Mouse (Mus musculus): ENCODE data around the gene Slc15a5. TPM values are rescaled to one million over a fixed set of nuclear protein-coding genes. Genes with fewer than 3 reads are reported as not detected.

The Slc15a5 gene
- polyA plus RNA-seq, 1 experiment from 2014 or later: not detected

DNA sequence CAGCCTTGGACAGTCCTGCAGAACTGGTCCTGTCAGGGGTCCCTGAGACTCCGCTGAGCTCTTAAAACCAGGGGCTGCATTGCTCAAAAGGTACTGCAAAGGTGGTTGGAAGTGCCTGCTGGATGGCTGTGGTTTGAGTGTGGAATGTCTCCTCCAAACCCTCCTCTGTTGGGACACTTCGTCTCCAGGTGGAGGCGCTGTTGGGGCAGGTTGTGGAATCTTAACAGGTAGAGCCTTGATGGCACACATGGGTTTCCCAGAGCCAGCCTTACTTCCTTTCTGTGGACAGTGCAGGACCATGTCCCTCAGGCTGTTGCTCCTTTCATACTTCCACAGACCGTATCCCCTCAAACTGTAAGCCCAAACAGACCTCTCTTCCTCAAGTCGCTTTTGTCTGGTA is 36.8 kb downstream of the Slc15a5 start:
- DNase-seq (ENCODE audit: low spot score): no peak
- H3K4me3 ChIP-seq: no peak overlapping the region
- no peak overlapping the region for H3K27ac ChIP-seq
- H3K4me1 ChIP-seq: no peaks in the 10 kb centered on the region
- no peaks in the 10 kb centered on the region for H3K9me3 ChIP-seq
- WGBS: 86% methylated on average over 5 of the region's 5 CpGs
- H3K27me3 ChIP-seq (ENCODE audit: insufficient read depth, poor library complexity, severe bottlenecking): no peaks in the 10 kb centered on the region
- H3K36me3 ChIP-seq: no peaks in the 10 kb centered on the region

DNA sequence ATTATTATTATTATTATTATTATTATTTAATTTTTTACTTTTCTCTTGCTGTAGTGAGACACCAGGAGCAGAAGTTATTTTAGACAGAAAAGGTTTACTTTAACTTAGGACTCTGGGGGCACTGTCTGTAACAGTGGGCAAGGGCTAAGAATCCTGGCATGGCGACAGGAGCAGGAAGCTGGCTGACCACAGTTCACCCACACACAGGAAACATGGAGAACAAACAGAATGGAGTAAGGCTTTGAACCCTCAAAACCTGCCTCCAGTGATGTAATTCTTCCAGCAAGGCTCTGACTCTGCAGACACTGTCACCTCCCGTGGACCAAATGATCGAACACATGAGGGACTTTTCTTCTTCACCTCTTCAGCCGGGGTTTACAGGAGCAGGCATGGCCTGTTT is 37.9 kb downstream of the Slc15a5 start:
- DNase-seq (ENCODE audit: low spot score): no peak
- H3K27me3 ChIP-seq (ENCODE audit: insufficient read depth, poor library complexity, severe bottlenecking): no peaks in the 10 kb centered on the region
- WGBS: 90% methylated on average over 4 of the region's 4 CpGs
- no peaks in the 10 kb centered on the region for H3K4me1 ChIP-seq
- no peaks in the 10 kb centered on the region for H3K9me3 ChIP-seq
- no peaks in the 10 kb centered on the region for H3K36me3 ChIP-seq
- H3K27ac ChIP-seq: no peak overlapping the region
- no peak overlapping the region for H3K4me3 ChIP-seq

DNA sequence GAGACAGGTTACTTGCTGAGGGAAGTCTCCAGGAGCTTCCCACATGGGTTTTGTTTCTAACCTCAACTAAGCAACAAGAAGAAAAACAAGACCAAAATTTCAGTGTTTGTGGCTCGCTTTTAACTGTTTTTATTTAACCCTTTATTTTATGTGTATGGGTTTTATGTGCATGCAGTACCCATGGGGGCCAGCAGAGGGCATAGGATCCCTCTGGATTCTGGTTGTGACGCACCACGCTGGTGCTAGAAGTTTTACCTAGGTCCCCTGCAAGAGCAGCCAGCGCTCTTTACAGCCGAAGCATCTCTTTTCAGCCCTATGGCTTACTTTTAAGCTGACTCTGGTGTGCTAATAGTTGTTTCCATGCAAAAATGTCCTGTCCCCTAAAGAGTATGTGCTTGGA is 42.1 kb downstream of the Slc15a5 start:
- Histone ChIP-seq H3K36me3 (no peaks in the 10 kb centered on the region), H3K9me3 (no peaks in the 10 kb centered on the region), H3K27me3 (ENCODE audit: insufficient read depth, poor library complexity, severe bottlenecking) (no peaks in the 10 kb centered on the region), H3K27ac (no peak overlapping the region), H3K4me3 (no peak overlapping the region), H3K4me1 (no peaks in the 10 kb centered on the region)
- WGBS: 83% methylated on average over 5 of the region's 5 CpGs
- no peak for DNase-seq (ENCODE audit: low spot score)

DNA sequence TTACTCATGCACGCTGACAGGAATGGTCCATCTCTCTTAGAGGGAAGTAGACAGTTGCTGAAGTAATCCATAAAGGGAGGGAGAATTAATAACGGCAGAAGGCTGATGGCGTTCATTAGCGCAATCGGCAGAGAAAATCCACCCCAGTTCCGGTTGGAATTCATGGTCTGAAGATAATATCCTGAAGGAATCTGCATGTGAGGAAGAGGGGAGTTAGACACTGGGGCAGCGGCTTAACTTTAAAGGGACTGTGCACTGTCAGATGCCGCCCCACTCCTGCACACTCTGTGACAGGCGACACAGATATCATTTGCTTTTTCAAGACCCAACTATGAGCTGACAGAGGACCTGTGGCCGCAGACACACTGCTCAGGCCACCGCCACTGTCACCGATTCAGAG is 42.8 kb downstream of the Slc15a5 start:
- Histone ChIP-seq H3K36me3 (no peaks in the 10 kb centered on the region), H3K4me3 (no peak overlapping the region), H3K9me3 (no peaks in the 10 kb centered on the region), H3K27ac (no peak overlapping the region), H3K4me1 (no peaks in the 10 kb centered on the region), H3K27me3 (ENCODE audit: insufficient read depth, poor library complexity, severe bottlenecking) (no peaks in the 10 kb centered on the region)
- 77% methylated on average over 12 of the region's 12 CpGs for WGBS
- DNase-seq (ENCODE audit: low spot score): no peak

GRCm38 (mm10) chr6:138016898-138017297 is 62.8 kb downstream of the Slc15a5 start:
- H3K9me3 ChIP-seq: no peaks in the 10 kb centered on the region
- no peak overlapping the region for H3K4me3 ChIP-seq
- no peaks in the 10 kb centered on the region for H3K27me3 ChIP-seq (ENCODE audit: insufficient read depth, poor library complexity, severe bottlenecking)
- DNase-seq (ENCODE audit: low spot score): no peak
- H3K36me3 ChIP-seq: no peaks in the 10 kb centered on the region
- no peaks in the 10 kb centered on the region for H3K4me1 ChIP-seq
- no peak overlapping the region for H3K27ac ChIP-seq

GRCm38 (mm10) chr6:138014976-138015674 is 64.6 kb downstream of the Slc15a5 start:
- Histone ChIP-seq H3K27ac (no peak overlapping the region), H3K36me3 (no peaks in the 10 kb centered on the region), H3K4me1 (no peaks in the 10 kb centered on the region), H3K27me3 (ENCODE audit: insufficient read depth, poor library complexity, severe bottlenecking) (no peaks in the 10 kb centered on the region), H3K4me3 (no peak overlapping the region), H3K9me3 (no peaks in the 10 kb centered on the region)
- WGBS: 83% methylated on average over 16 of the region's 16 CpGs
- DNase-seq (ENCODE audit: low spot score): no peak

GRCm38 (mm10) chr6:138011955-138012354 is 67.8 kb downstream of the Slc15a5 start:
- H3K36me3 ChIP-seq: no peaks in the 10 kb centered on the region
- H3K9me3 ChIP-seq: no peaks in the 10 kb centered on the region
- H3K4me3 ChIP-seq: no peak overlapping the region
- no peak for DNase-seq (ENCODE audit: low spot score)
- H3K27me3 ChIP-seq (ENCODE audit: insufficient read depth, poor library complexity, severe bottlenecking): no peaks in the 10 kb centered on the region
- WGBS: 91% methylated on average over 6 of the region's 6 CpGs
- no peak overlapping the region for H3K27ac ChIP-seq
- H3K4me1 ChIP-seq: no peaks in the 10 kb centered on the region

DNA sequence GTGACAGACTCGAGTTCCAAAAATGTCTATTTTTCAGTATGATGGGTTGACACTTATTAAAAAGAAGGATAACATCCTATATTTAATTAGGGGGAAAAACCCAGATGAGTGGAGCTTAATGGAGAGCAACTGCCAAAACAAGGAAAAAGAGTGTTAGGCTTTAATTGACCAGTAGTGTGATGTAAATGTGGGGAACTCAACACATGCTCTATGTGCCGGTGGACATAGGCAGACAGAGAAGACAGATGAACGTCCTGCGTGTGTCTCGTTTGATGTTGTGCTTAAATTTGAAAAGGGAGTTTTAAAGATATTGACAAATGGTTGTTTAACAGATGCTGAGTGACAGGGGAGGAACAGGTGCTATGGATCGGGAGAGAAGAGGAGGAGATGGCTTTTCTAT is 72.0 kb downstream of the Slc15a5 start:
- H3K9me3 ChIP-seq: no peaks in the 10 kb centered on the region
- H3K36me3 ChIP-seq: no peaks in the 10 kb centered on the region
- no peaks in the 10 kb centered on the region for H3K27me3 ChIP-seq (ENCODE audit: insufficient read depth, poor library complexity, severe bottlenecking)
- DNase-seq (ENCODE audit: low spot score): no peak
- no peaks in the 10 kb centered on the region for H3K4me1 ChIP-seq
- no peak overlapping the region for H3K27ac ChIP-seq
- WGBS: 78% methylated on average over 6 of the region's 6 CpGs
- H3K4me3 ChIP-seq: no peak overlapping the region

DNA sequence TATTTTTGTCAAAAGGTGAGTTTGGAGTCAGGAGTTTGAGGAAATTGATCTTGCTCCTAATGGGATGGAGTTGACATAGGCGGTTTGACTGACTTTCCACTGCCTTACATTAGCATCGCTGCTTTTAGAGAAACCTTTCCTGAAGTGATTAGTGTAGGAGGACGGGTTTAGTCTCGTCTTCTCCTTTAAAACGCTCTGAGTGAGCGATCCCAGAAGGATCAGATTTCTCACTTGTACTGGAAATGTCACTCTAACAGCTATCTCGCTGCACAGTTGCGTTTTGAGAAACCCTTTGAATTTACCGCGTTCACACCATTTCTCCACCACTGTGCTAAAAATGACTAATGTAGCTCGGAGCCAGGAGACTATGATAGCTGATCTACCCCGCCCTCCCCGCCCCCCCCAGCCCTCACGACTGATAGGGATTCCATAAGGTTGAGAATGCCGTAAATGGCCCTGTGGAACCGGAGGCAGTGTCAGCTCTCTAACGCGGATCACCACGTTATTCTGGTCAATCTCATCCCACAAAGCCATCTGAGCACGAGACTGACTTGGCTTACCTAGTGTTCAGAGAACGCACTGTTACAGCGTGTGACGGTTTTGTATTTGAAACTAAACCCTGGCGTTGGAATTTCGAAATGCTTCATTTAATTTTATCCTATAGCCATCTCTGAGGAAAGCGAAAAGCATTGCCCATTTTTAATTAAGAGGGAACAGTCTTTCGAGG is 73.0 kb downstream of the Slc15a5 start:
- H3K36me3 ChIP-seq: no peaks in the 10 kb centered on the region
- H3K9me3 ChIP-seq: no peaks in the 10 kb centered on the region
- no peak for DNase-seq (ENCODE audit: low spot score)
- no peaks in the 10 kb centered on the region for H3K4me1 ChIP-seq
- H3K27me3 ChIP-seq (ENCODE audit: insufficient read depth, poor library complexity, severe bottlenecking): no peaks in the 10 kb centered on the region
- no peak overlapping the region for H3K27ac ChIP-seq
- H3K4me3 ChIP-seq: no peak overlapping the region
- 73% methylated on average over 27 of the region's 27 CpGs for WGBS

DNA sequence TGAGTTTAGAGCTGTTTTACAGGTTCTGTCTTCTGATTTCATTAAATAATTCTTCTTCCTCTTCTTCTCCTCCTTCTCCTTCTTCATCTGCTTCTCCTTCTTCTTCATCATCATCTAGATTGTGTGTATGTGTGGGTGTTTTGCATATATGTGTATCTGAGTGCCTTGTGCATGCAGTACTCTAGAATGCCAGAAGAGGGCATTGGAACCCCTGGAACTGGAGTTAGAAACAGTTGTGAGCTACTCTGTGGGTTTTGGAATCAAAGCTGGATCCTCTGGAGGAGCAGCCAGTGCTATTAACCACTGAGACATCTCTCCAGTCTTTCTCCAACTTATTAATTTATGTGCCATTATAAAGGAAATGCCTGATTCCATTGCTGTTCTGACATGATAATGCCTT is 89.9 kb downstream of the Slc15a5 start:
- no peak for DNase-seq (ENCODE audit: low spot score)

DNA sequence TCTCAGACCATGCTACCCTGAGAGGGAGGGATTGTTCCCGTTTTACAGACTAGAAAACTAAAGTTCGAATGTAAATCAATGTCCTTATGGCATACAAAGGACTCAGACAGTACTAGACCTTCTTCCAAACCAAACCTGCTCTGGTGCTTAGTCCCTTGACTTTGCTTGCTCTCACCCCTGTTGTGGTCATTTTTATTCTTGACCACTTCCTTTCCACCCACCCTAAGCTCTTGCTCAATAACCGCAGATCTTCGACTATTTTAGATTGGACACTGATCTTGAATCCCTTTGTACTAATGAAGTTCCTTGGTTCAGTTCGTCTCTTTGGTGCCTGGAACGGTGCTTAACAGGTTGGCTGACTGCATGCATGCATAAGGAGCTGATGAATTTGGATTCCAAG is 94.5 kb downstream of the Slc15a5 start:
- Histone ChIP-seq H3K36me3 (no peaks in the 10 kb centered on the region), H3K4me3 (no peak overlapping the region), H3K9me3 (no peaks in the 10 kb centered on the region), H3K27ac (no peak overlapping the region), H3K27me3 (ENCODE audit: insufficient read depth, poor library complexity, severe bottlenecking) (no peaks in the 10 kb centered on the region), H3K4me1 (no peaks in the 10 kb centered on the region)
- 88% methylated on average over 6 of the region's 6 CpGs for WGBS
- DNase-seq (ENCODE audit: low spot score): no peak

More for the DNA sequence above, 89.9 kb downstream of the Slc15a5 start:
- Histone ChIP-seq H3K4me3 (no peak overlapping the region), H3K27me3 (ENCODE audit: insufficient read depth, poor library complexity, severe bottlenecking) (no peaks in the 10 kb centered on the region), H3K27ac (no peak overlapping the region), H3K4me1 (no peaks in the 10 kb centered on the region), H3K36me3 (no peaks in the 10 kb centered on the region), H3K9me3 (no peaks in the 10 kb centered on the region)

GRCm38 (mm10) chr6:137982195-137982737 is 97.5 kb downstream of the Slc15a5 start:
- Histone ChIP-seq H3K36me3 (no peaks in the 10 kb centered on the region), H3K27me3 (ENCODE audit: insufficient read depth, poor library complexity, severe bottlenecking) (no peaks in the 10 kb centered on the region), H3K4me1 (no peaks in the 10 kb centered on the region), H3K9me3 (no peaks in the 10 kb centered on the region), H3K4me3 (no peak overlapping the region), H3K27ac (no peak overlapping the region)
- no peak for DNase-seq (ENCODE audit: low spot score)
- 62% methylated on average over 19 of the region's 19 CpGs for WGBS

- H3K27me3 ChIP-seq (ENCODE audit: insufficient read depth, poor library complexity, severe bottlenecking): no peaks in the 10 kb centered on the region
- no peak for DNase-seq (ENCODE audit: low spot score)
- 79% methylated on average over 10 of the region's 10 CpGs for WGBS
These were observed 98.6 kb downstream of the Slc15a5 start for GRCm38 (mm10) chr6:137980905-137981696.

More at GRCm38 (mm10) chr6:137980905-137981696, 98.6 kb downstream of the Slc15a5 start:
- no peaks in the 10 kb centered on the region for H3K4me1 ChIP-seq
- H3K4me3 ChIP-seq: no peak overlapping the region
- no peaks in the 10 kb centered on the region for H3K9me3 ChIP-seq
- H3K27ac ChIP-seq: no peak overlapping the region
- no peaks in the 10 kb centered on the region for H3K36me3 ChIP-seq

Measured in heart, embryonic 10.5 days (tissue).